Mouse (Mus musculus): ENCODE measurements around the gene 4933403O08Rik. TPM values are rescaled to one million over a fixed set of nuclear protein-coding genes. Genes with fewer than 3 reads are reported as not detected.

Gene 4933403O08Rik
- not detected in 2 replicates for total RNA-seq (2014; fragmentation: Nextera tagmentation)
- total RNA-seq (2017): not detected in 2 replicates
- polyA plus RNA-seq (2012): not detected in 2 replicates

GRCm38 (mm10) chrX:112238749-112239148, at the start of gene 4933403O08Rik:
4933403O08Rik (plus strand) TSS chrX:112239049.
- no peak for TF ChIP-seq TAL1 (conservative IDR thresholded peaks at IDR 0.05; ENCODE audit: low read depth, low read length)
- H3K4me3 ChIP-seq (ENCODE audit: low read depth, low read length): no peak within 1 kb of the TSS
- no peaks in the 10 kb centered on the region for H3K36me3 ChIP-seq (replicated peaks)
- no peaks in the 10 kb centered on the region for H3K27me3 ChIP-seq (ENCODE audit: insufficient read depth, low read length)
- ATAC-seq (ENCODE audit: extremely low read depth, insufficient number of reproducible peaks, low FRiP score, poor library complexity, severe bottlenecking) (no peak), DNase-seq (ENCODE audit: low spot score) (no peak)
- H3K9me3 ChIP-seq (replicated peaks): no peaks in the 10 kb centered on the region
- H3K4me1 ChIP-seq (ENCODE audit: insufficient read depth, low read depth, low read length): no peaks in the 10 kb centered on the region

DNA sequence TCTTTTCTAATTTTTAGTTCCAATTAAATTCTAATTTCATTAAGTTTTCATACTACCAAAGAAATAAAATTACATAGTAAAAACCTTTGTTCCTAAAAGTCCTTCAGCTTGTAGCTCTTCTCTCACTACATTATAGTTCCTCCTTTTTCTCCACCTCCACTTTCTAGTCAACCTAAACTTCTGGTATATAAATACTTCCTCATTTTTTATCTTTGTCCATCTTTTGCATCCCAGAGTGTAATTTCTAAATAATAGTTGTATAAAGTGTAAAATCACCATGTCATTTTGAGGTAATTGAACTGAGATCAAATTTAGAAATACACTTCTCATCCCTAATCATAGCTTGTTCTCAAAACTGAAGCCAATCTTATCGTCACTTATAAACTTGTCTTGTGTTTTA, 4.1 kb downstream of the 4933403O08Rik start:
- Histone ChIP-seq H3K4me1 (ENCODE audit: insufficient read depth, low read depth, low read length) (no peaks in the 10 kb centered on the region), H3K36me3 (replicated peaks) (no peaks in the 10 kb centered on the region), H3K27me3 (ENCODE audit: insufficient read depth, low read length) (no peaks in the 10 kb centered on the region), H3K9me3 (replicated peaks) (no peaks in the 10 kb centered on the region), H3K4me3 (ENCODE audit: low read depth, low read length) (no peak overlapping the region)
- ATAC-seq (ENCODE audit: extremely low read depth, insufficient number of reproducible peaks, low FRiP score, poor library complexity, severe bottlenecking): no peak
- no peak for TF ChIP-seq TAL1 (conservative IDR thresholded peaks at IDR 0.05; ENCODE audit: low read depth, low read length)
- no peak for TF ChIP-seq CTCF (IDR thresholded peaks at IDR 0.05; ENCODE audit: low read depth, low read length)
- no peak for TF ChIP-seq GATA2 (IDR thresholded peaks at IDR 0.05; ENCODE audit: borderline replicate concordance, low read depth, low read length)
- no peak for TF ChIP-seq GATA1 (IDR thresholded peaks at IDR 0.05; ENCODE audit: borderline replicate concordance, low read length)
- no peak for DNase-seq (ENCODE audit: low spot score)

GRCm38 (mm10) chrX:112255513-112255912, 16.7 kb downstream of the 4933403O08Rik start:
- TF ChIP-seq GATA1 (IDR thresholded peaks at IDR 0.05; ENCODE audit: borderline replicate concordance, low read length) (no peak), POLR2AphosphoS5 (IDR thresholded peaks at IDR 0.05; ENCODE audit: insufficient replicate concordance, low read depth, low read length) (no peak), CTCF (IDR thresholded peaks at IDR 0.05; ENCODE audit: low read depth, low read length) (no peak), TAL1 (conservative IDR thresholded peaks at IDR 0.05; ENCODE audit: low read depth, low read length) (no peak), GATA2 (IDR thresholded peaks at IDR 0.05; ENCODE audit: borderline replicate concordance, low read depth, low read length) (no peak)

DNA sequence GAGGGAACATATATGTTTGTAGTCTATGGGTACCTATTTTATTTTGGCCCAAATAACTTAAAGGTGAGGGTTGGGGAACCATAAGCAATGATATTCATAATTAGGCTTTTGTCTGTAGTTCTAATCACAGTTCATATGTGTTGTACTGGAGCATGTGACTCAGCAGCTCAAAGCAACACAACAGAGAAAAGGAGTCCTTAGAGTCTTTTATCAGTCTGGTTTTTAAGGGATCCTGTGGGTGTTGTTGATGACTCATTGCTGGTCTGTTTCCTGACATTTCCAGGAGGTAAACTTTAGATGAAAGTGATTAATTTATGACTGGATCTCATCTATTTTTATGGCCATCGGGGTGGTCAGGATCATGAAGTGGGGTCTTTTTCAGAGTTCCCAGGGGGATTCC, 34.7 kb downstream of the 4933403O08Rik start:
- Histone ChIP-seq H3K27me3 (ENCODE audit: insufficient read depth, low read length) (no peaks in the 10 kb centered on the region), H3K36me3 (replicated peaks) (no peaks in the 10 kb centered on the region), H3K4me3 (ENCODE audit: low read depth, low read length) (no peak overlapping the region), H3K4me1 (ENCODE audit: insufficient read depth, low read depth, low read length) (no peaks in the 10 kb centered on the region), H3K9me3 (replicated peaks) (no peaks in the 10 kb centered on the region)
- DNase-seq (ENCODE audit: low spot score) (no peak), ATAC-seq (ENCODE audit: extremely low read depth, insufficient number of reproducible peaks, low FRiP score, poor library complexity, severe bottlenecking) (no peak)
- no peak for TF ChIP-seq CTCF (IDR thresholded peaks at IDR 0.05; ENCODE audit: low read depth, low read length)
- no peak for TF ChIP-seq POLR2AphosphoS5 (IDR thresholded peaks at IDR 0.05; ENCODE audit: insufficient replicate concordance, low read depth, low read length)
- TF ChIP-seq GATA2 (IDR thresholded peaks at IDR 0.05; ENCODE audit: borderline replicate concordance, low read depth, low read length): no peak
- no peak for TF ChIP-seq TAL1 (conservative IDR thresholded peaks at IDR 0.05; ENCODE audit: low read depth, low read length)
- no peak for TF ChIP-seq GATA1 (IDR thresholded peaks at IDR 0.05; ENCODE audit: borderline replicate concordance, low read length)

More at GRCm38 (mm10) chrX:112255513-112255912, 16.7 kb downstream of the 4933403O08Rik start:
- H3K4me3 ChIP-seq (ENCODE audit: low read depth, low read length): no peak overlapping the region
- H3K27me3 ChIP-seq (ENCODE audit: insufficient read depth, low read length): no peaks in the 10 kb centered on the region
- no peaks in the 10 kb centered on the region for H3K9me3 ChIP-seq (replicated peaks)
- no peaks in the 10 kb centered on the region for H3K4me1 ChIP-seq (ENCODE audit: insufficient read depth, low read depth, low read length)
- no peak for ATAC-seq (ENCODE audit: extremely low read depth, insufficient number of reproducible peaks, low FRiP score, poor library complexity, severe bottlenecking)
- no peaks in the 10 kb centered on the region for H3K36me3 ChIP-seq (replicated peaks)
- no peak for DNase-seq (ENCODE audit: low spot score)

Other genes with a start within 250 kb of the 4933403O08Rik start
- gene Tex16, start 228.0 kb upstream of the 4933403O08Rik start, total RNA-seq (2014; fragmentation: Nextera tagmentation): not detected in 2 replicates
- gene Tex16, start 228.0 kb upstream of the 4933403O08Rik start, total RNA-seq (2017): 0.05 TPM in 1 of 2 replicates, not detected in the other
- not detected in 2 replicates for gene Tex16, start 228.0 kb upstream of the 4933403O08Rik start, polyA plus RNA-seq (2012)
- 29.0 and 34.7 TPM in 2 replicates for gene Apool, start 72.3 kb downstream of the 4933403O08Rik start, total RNA-seq (2014; fragmentation: Nextera tagmentation)
- gene Apool, start 72.3 kb downstream of the 4933403O08Rik start, total RNA-seq (2017): 54.2 and 54.5 TPM in 2 replicates
- 0.97 and 1.6 TPM in 2 replicates for gene Apool, start 72.3 kb downstream of the 4933403O08Rik start, polyA plus RNA-seq (2012)
- gene Satl1, start 167.7 kb downstream of the 4933403O08Rik start, total RNA-seq (2014; fragmentation: Nextera tagmentation): not detected in 2 replicates
- gene Satl1, start 167.7 kb downstream of the 4933403O08Rik start, total RNA-seq (2017): not detected in 2 replicates
- not detected in 2 replicates for gene Satl1, start 167.7 kb downstream of the 4933403O08Rik start, polyA plus RNA-seq (2012)